Mouse (Mus musculus): ENCODE results near the gene Sema4b. TPM values are rescaled to one million over a fixed set of nuclear protein-coding genes. Genes with fewer than 3 reads are reported as not detected.
A peak's percentile ranks its signal among the peaks of the same experiment; 100 is the strongest.

Sema4b gene
- total and polyA plus RNA-seq, 2 experiments from 2014 or later: 11.7 to 17.5 TPM

DNA sequence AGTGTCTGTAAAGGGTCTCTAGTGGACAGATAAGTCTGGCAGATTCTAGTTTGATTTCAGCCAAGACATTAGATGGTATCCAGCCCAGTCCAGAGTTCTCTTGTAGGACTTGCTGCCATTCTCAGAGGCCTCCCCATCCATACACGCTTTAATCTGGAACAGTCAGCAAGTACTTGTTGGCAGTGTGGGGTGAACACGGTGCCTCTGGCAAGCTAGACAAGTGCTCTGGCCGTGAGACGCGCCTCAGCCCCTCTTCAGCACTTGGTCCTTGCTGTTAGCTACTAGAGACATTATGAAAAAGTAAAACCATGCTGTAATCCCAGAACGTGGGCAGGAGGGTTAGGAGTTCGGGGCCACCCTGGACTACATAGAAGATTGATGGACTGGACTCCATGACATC lies 27.0 kb downstream of the Sema4b start:
- Histone ChIP-seq H3K4me2 (ENCODE audit: low read depth, low read length) (no peak overlapping the region), H3K4me3 (ENCODE audit: low read depth, low read length) (no peak overlapping the region), H3K27ac (ENCODE audit: low read depth) (0 out of 2 replicates have a peak overlapping the region, but pooled peaks have one; percentile 3), H3K4me1 (ENCODE audit: control insufficient read depth, insufficient read depth) (peaks cover 14% of the 10 kb centered on the region), H3K9ac (replicated peaks; ENCODE audit: low read depth, low read length) (no peak overlapping the region), H3K27me3 (ENCODE audit: control insufficient read depth, insufficient read depth, low read length) (no peaks in the 10 kb centered on the region), H3K9me3 (replicated peaks; ENCODE audit: control insufficient read depth, low read length) (no peaks in the 10 kb centered on the region), H3K36me3 (replicated peaks; ENCODE audit: control insufficient read depth, insufficient read depth, low read length) (peaks cover 39% of the 10 kb centered on the region)
- WGBS: 54% methylated on average over 7 of the region's 7 CpGs
- ATAC-seq (ENCODE audit: insufficient read depth, low read depth): no peak
- DNase-seq (ENCODE audit: low spot score): no peak
- no peak for TF ChIP-seq CTCF (IDR thresholded peaks at IDR 0.05; ENCODE audit: low read depth)
- TF ChIP-seq EP300 (IDR thresholded peaks at IDR 0.05; ENCODE audit: low read depth): no peak

GRCm38 (mm10) chr7:80214459-80214858 lies 27.8 kb downstream of the Sema4b start:
- Histone ChIP-seq H3K9ac (replicated peaks; ENCODE audit: low read depth, low read length) (no peak overlapping the region), H3K4me3 (ENCODE audit: low read depth, low read length) (no peak overlapping the region), H3K27me3 (ENCODE audit: control insufficient read depth, insufficient read depth, low read length) (no peaks in the 10 kb centered on the region), H3K36me3 (replicated peaks; ENCODE audit: control insufficient read depth, insufficient read depth, low read length) (peaks cover 47% of the 10 kb centered on the region), H3K4me1 (ENCODE audit: control insufficient read depth, insufficient read depth) (peaks cover 5% of the 10 kb centered on the region; the same call in 1 of the 2 replicates), H3K27ac (ENCODE audit: low read depth) (no peak overlapping the region), H3K9me3 (replicated peaks; ENCODE audit: control insufficient read depth, low read length) (no peaks in the 10 kb centered on the region), H3K4me2 (ENCODE audit: low read depth, low read length) (no peak overlapping the region)
- TF ChIP-seq EP300 (IDR thresholded peaks at IDR 0.05; ENCODE audit: low read depth): no peak
- no peak for TF ChIP-seq CTCF (IDR thresholded peaks at IDR 0.05; ENCODE audit: low read depth)
- ATAC-seq (ENCODE audit: insufficient read depth, low read depth): no peak
- no peak for DNase-seq (ENCODE audit: low spot score)
- WGBS: 78% methylated on average over 8 of the region's 8 CpGs

DNA sequence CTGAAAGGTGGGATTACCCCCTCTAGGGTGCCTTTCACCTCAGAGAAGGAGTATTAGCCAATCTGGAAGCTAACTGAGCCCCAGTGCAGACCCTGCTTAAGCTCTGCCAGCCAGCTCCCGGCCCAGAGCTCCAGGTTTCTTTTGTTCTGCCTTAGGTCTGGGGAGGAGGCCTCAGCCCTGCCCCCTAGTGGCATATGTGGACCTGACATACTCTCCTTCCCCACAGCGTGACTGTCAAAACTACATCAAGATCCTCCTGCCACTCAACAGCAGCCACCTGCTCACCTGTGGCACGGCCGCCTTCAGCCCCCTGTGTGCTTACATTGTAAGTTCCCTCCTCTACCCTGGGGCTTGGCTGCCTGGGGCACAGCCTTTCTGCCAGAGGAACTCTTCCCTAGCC lies 28.8 kb downstream of the Sema4b start:
- DNase-seq (ENCODE audit: low spot score) (peak; percentile 73), ATAC-seq (ENCODE audit: insufficient read depth, low read depth) (peak; percentile 67)
- peak; percentile 82 for TF ChIP-seq CTCF (IDR thresholded peaks at IDR 0.05; ENCODE audit: low read depth)
- TF ChIP-seq EP300 (IDR thresholded peaks at IDR 0.05; ENCODE audit: low read depth): no peak
- no peaks in the 10 kb centered on the region for H3K9me3 ChIP-seq (replicated peaks; ENCODE audit: control insufficient read depth, low read length)
- H3K9ac ChIP-seq (replicated peaks; ENCODE audit: low read depth, low read length): no peak overlapping the region
- WGBS: 30% methylated on average over 4 of the region's 4 CpGs
- H3K36me3 ChIP-seq (replicated peaks; ENCODE audit: control insufficient read depth, insufficient read depth, low read length): peaks cover 56% of the 10 kb centered on the region
- no peak overlapping the region for H3K27ac ChIP-seq (ENCODE audit: low read depth)
- no peaks in the 10 kb centered on the region for H3K4me1 ChIP-seq (ENCODE audit: control insufficient read depth, insufficient read depth)
- no peak overlapping the region for H3K4me2 ChIP-seq (ENCODE audit: low read depth, low read length)
- no peaks in the 10 kb centered on the region for H3K27me3 ChIP-seq (ENCODE audit: control insufficient read depth, insufficient read depth, low read length)
- H3K4me3 ChIP-seq (ENCODE audit: low read depth, low read length): no peak overlapping the region

DNA sequence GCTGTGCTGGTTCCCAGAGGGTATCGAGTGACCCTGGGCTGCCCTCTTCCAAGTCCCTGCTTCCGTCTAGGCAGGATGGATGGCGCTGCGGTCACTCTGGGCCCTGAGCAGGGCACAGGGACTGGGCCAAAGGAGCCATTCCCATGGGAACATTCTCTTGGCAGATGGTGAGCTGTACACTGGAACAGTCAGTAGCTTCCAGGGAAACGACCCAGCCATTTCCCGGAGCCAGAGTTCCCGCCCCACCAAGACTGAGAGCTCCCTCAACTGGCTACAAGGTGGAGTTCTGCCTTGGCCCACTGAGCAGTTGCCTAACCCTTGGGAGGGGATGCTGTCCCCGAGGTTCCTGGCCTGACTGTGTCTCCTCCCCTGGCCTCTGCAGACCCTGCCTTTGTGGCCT lies 29.9 kb downstream of the Sema4b start:
- H3K4me2 ChIP-seq (ENCODE audit: low read depth, low read length): no peak overlapping the region
- no peak overlapping the region for H3K4me3 ChIP-seq (ENCODE audit: low read depth, low read length)
- H3K27ac ChIP-seq (ENCODE audit: low read depth): no peak overlapping the region
- 0 out of 2 replicates have a peak, but pooled peaks have one; percentile 5 for TF ChIP-seq CTCF (IDR thresholded peaks at IDR 0.05; ENCODE audit: low read depth)
- TF ChIP-seq EP300 (IDR thresholded peaks at IDR 0.05; ENCODE audit: low read depth): no peak
- H3K9ac ChIP-seq (replicated peaks; ENCODE audit: low read depth, low read length): no peak overlapping the region
- H3K27me3 ChIP-seq (ENCODE audit: control insufficient read depth, insufficient read depth, low read length): no peaks in the 10 kb centered on the region
- H3K9me3 ChIP-seq (replicated peaks; ENCODE audit: control insufficient read depth, low read length): no peaks in the 10 kb centered on the region
- peaks cover 68% of the 10 kb centered on the region for H3K36me3 ChIP-seq (replicated peaks; ENCODE audit: control insufficient read depth, insufficient read depth, low read length)
- H3K4me1 ChIP-seq (ENCODE audit: control insufficient read depth, insufficient read depth): no peaks in the 10 kb centered on the region
- no peak for DNase-seq (ENCODE audit: low spot score)
- ATAC-seq (ENCODE audit: insufficient read depth, low read depth): no peak
- WGBS: 71% methylated on average over 8 of the region's 8 CpGs

DNA sequence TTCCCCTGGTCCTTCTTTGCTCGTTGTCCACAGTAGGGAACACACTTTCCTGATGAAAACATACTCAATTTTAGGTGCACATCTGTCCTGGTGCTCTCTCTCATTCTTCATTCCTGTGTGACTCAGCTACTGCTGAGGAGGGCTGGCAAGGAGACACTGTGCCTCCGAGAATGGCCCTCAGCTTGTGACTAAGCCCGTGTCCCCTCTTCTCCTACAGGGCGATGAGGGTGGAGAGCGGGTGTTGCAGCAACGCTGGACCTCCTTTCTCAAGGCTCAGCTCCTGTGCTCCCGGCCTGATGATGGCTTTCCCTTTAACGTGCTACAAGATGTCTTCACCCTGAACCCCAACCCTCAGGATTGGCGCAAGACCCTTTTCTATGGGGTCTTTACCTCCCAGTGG lies 32.0 kb downstream of the Sema4b start:
- H3K27me3 ChIP-seq (ENCODE audit: control insufficient read depth, insufficient read depth, low read length): no peaks in the 10 kb centered on the region
- H3K9ac ChIP-seq (replicated peaks; ENCODE audit: low read depth, low read length): no peak overlapping the region
- TF ChIP-seq CTCF (IDR thresholded peaks at IDR 0.05; ENCODE audit: low read depth) (no peak), EP300 (IDR thresholded peaks at IDR 0.05; ENCODE audit: low read depth) (no peak)
- no peak for ATAC-seq (ENCODE audit: insufficient read depth, low read depth)
- no peak overlapping the region for H3K4me2 ChIP-seq (ENCODE audit: low read depth, low read length)
- no peak for DNase-seq (ENCODE audit: low spot score)
- no peak overlapping the region for H3K4me3 ChIP-seq (ENCODE audit: low read depth, low read length)
- peaks cover 72% of the 10 kb centered on the region for H3K36me3 ChIP-seq (replicated peaks; ENCODE audit: control insufficient read depth, insufficient read depth, low read length)
- WGBS: 88% methylated on average over 9 of the region's 9 CpGs
- H3K4me1 ChIP-seq (ENCODE audit: control insufficient read depth, insufficient read depth): no peaks in the 10 kb centered on the region
- no peak overlapping the region for H3K27ac ChIP-seq (ENCODE audit: low read depth)
- H3K9me3 ChIP-seq (replicated peaks; ENCODE audit: control insufficient read depth, low read length): no peaks in the 10 kb centered on the region

DNA sequence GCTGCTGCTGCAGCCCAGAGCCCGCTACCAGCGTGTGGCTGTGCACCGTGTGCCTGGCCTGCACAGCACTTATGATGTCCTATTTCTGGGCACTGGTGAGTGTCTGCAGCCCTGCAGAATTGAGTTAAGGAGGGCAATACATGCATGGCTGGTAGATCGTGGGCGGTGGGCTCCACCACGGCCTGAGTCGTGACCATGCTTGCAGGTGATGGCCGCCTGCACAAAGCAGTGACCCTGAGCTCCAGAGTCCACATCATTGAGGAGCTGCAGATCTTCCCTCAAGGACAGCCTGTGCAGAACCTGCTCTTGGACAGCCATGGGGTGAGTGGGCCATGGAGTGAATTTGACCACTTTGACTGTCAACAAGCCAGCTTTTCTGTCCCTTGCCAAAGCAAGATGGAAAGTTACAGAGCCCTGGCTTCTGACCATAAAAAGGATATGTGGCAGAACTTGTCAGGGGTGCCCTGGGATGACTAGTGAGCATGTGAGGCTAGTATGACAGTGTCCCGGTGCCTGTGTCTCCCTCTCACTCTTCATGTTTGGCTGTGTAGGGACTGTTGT lies 33.7 kb downstream of the Sema4b start:
- Histone ChIP-seq H3K9ac (replicated peaks; ENCODE audit: low read depth, low read length) (no peak overlapping the region), H3K27ac (ENCODE audit: low read depth) (no peak overlapping the region), H3K4me1 (ENCODE audit: control insufficient read depth, insufficient read depth) (no peaks in the 10 kb centered on the region), H3K4me2 (ENCODE audit: low read depth, low read length) (no peak overlapping the region), H3K27me3 (ENCODE audit: control insufficient read depth, insufficient read depth, low read length) (no peaks in the 10 kb centered on the region), H3K4me3 (ENCODE audit: low read depth, low read length) (no peak overlapping the region), H3K9me3 (replicated peaks; ENCODE audit: control insufficient read depth, low read length) (no peaks in the 10 kb centered on the region), H3K36me3 (replicated peaks; ENCODE audit: control insufficient read depth, insufficient read depth, low read length) (peaks cover 88% of the 10 kb centered on the region)
- no peak for DNase-seq (ENCODE audit: low spot score)
- TF ChIP-seq CTCF (IDR thresholded peaks at IDR 0.05; ENCODE audit: low read depth) (no peak), EP300 (IDR thresholded peaks at IDR 0.05; ENCODE audit: low read depth) (no peak)
- no peak for ATAC-seq (ENCODE audit: insufficient read depth, low read depth)
- WGBS: 92% methylated on average over 9 of the region's 9 CpGs

All from heart, postnatal 0 days (tissue).